Mouse (Mus musculus) embryonic facial prominence, embryonic 10.5 days (tissue): ENCODE measurements around the gene Clic6. TPM values are rescaled to one million over a fixed set of nuclear protein-coding genes. Genes with fewer than 3 reads are reported as not detected.

Source experiments
- DNase-seq: peaks from one replicate; pipeline ENCODE4 v3.0.0-alpha.2; 2017; ENCODE audit warnings: low spot score
- H3K27ac ChIP-seq: fragments of 300-500 bp; sonication (generic); replicated peaks from 2 replicates; pipeline ENCODE4 v1.5.1; 2016; ENCODE audit warnings: mild to moderate bottlenecking
- H3K27me3 ChIP-seq: fragments of 300-500 bp; sonication (generic); replicated peaks from 2 replicates; pipeline ENCODE4 v1.6.1; 2016; ENCODE audit warnings: low read depth, mild to moderate bottlenecking; ENCODE audit not compliant: poor library complexity, severe bottlenecking
- H3K36me3 ChIP-seq: fragments of 300-500 bp; sonication (generic); replicated peaks from 2 replicates; pipeline ENCODE4 v1.6.1; 2016; ENCODE audit warnings: mild to moderate bottlenecking, moderate library complexity
- H3K4me1 ChIP-seq: fragments of 300-500 bp; sonication (generic); 2 replicates; pipeline ENCODE4 v1.6.1; 2016
- H3K4me3 ChIP-seq: fragments of 300-500 bp; sonication (generic); 2 replicates; pipeline ENCODE4 v1.5.1; 2016; ENCODE audit warnings: mild to moderate bottlenecking, moderate library complexity
- H3K9me3 ChIP-seq: fragments of 300-500 bp; sonication (generic); 2 replicates; pipeline ENCODE4 v1.6.1; 2016; ENCODE audit warnings: mild to moderate bottlenecking
- WGBS: fragments of 180-500 bp; shearing (Covaris S2); methylation state at CpG from one replicate; pipeline ENCODE4 v1.1.7; 2016; 5-methylcytosine and 5-hydroxymethylcytosine counted together
- polyA plus RNA-seq: library from polyadenylated mRNA; unstranded; fragments of >200 nt; fragmentation: Nextera tagmentation; extraction: Ambion mirVana; gene quantifications from 2 replicates; pipeline ENCODE4 v1.2.1, GENCODE M21; 2016

Clic6 gene
- polyA plus RNA-seq: 5.0 and 5.6 TPM in 2 replicates

DNA sequence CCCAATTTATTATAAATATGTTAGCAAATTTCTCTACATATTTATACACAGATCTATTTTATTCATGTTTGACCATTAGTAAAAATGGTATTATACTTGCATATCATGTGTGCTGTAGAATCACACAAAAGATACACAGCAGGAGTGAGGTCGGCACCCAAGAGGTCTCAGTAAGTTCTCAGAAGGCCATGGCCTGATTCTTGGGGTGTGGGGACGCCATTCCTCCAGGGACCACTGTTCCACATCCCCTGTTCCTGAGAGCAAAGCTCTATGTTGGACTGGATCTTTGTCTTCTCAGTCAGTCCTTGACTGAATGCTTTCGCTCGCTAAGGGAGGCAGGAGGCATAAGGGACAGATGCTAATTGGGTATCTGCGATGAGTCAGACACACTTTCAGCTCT lies at the start of gene Clic6:
Gene Clic6, plus strand, starts transcription at position 301 of the 400 bp plus-strand sequence.
- no peaks in the 10 kb centered on the region for H3K36me3 ChIP-seq
- H3K27me3 ChIP-seq: peaks cover 5% of the 10 kb centered on the region
- no peak within 1 kb of the TSS for H3K27ac ChIP-seq
- no peak within 1 kb of the TSS for H3K4me3 ChIP-seq
- no peak for DNase-seq
- WGBS: 83% methylated on average over 5 of the region's 5 CpGs
- peaks cover 6% of the 10 kb centered on the region; the same call in 1 of the 2 replicates for H3K4me1 ChIP-seq
- no peaks in the 10 kb centered on the region for H3K9me3 ChIP-seq

DNA sequence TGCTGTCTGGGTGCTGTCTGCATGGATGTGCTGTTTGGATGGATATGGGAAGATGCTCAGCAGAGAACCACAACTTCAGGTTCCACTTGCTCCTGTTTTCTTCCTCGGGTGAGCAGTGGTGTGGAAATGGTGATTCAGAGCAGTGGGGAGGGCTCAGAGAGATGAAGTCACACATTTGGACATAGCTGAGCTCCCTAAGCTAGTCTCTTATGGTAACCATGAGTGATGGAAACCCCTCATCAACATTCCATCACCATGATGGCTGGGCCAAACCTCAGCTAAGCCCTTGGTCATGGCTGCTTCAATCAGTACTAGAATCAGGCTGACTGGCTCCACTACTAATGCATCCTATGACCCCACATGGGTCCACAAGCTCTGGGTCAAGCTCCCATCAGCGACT lies 45.8 kb upstream of the Clic6 start:
- 58% methylated on average over 2 of the region's 2 CpGs for WGBS
- peaks cover 50% of the 10 kb centered on the region for H3K4me1 ChIP-seq

DNA sequence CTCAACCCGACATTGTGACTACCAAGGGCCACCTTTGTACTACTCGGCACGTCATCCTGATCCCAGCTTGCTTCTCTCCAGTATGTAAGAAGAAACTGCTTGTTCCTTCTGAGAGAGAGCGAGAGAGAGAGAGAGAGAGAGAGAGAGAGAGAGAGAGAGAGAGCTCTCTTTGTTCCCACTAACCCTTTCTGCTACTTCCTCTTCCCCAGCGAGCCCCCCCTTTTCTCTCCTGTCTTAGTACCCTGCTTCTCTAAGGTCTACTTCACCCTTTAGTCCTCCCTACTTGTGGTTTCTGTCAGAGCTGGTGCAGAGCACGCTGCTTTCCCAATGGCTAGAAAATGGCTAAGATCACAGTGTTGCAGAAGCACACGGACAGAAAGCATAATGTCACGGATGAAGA lies 45.3 kb upstream of the Clic6 start:
- no peak for DNase-seq
- peaks cover 51% of the 10 kb centered on the region for H3K4me1 ChIP-seq
- 0 out of 2 replicates have a peak, but pooled peaks cover 2% of the 10 kb centered on the region for H3K36me3 ChIP-seq
- H3K4me3 ChIP-seq: no peak overlapping the region
- H3K9me3 ChIP-seq: no peaks in the 10 kb centered on the region
- 50% methylated on average over 8 of the region's 8 CpGs for WGBS
- peak overlapping the region; percentile 54 for H3K27ac ChIP-seq
- no peaks in the 10 kb centered on the region for H3K27me3 ChIP-seq

More for the DNA sequence above, 45.8 kb upstream of the Clic6 start:
- H3K27me3 ChIP-seq: no peaks in the 10 kb centered on the region
- DNase-seq: no peak
- no peak overlapping the region for H3K4me3 ChIP-seq
- H3K9me3 ChIP-seq: no peaks in the 10 kb centered on the region
- H3K36me3 ChIP-seq: 0 out of 2 replicates have a peak, but pooled peaks cover 2% of the 10 kb centered on the region
- H3K27ac ChIP-seq: peak overlapping the region; percentile 54; the same call in 1 of the 2 replicates

DNA sequence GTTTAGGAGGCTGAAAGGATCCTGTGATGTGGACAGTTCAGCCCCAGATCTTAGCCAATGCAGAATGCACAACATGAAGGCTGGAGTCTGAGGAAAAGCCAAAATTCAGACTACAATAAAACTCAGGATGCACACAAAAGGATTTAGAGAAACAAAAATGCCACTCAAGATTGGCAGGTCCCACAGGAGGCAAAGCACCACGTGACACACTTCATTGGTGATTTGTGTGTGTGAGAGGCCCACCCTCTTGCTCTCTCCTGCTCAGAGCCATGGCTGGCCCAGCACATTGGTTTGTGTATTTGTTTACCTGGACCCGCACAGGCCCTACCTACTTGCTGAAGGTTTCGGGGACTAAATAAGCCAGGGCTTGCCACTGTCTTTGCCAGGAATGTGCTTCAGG lies 44.3 kb upstream of the Clic6 start:
- DNase-seq: no peak
- 70% methylated on average over 3 of the region's 3 CpGs for WGBS
- Histone ChIP-seq H3K36me3 (0 out of 2 replicates have a peak, but pooled peaks cover 2% of the 10 kb centered on the region), H3K4me1 (peaks cover 45% of the 10 kb centered on the region), H3K27me3 (no peaks in the 10 kb centered on the region), H3K4me3 (no peak overlapping the region), H3K9me3 (no peaks in the 10 kb centered on the region), H3K27ac (no peak overlapping the region)

DNA sequence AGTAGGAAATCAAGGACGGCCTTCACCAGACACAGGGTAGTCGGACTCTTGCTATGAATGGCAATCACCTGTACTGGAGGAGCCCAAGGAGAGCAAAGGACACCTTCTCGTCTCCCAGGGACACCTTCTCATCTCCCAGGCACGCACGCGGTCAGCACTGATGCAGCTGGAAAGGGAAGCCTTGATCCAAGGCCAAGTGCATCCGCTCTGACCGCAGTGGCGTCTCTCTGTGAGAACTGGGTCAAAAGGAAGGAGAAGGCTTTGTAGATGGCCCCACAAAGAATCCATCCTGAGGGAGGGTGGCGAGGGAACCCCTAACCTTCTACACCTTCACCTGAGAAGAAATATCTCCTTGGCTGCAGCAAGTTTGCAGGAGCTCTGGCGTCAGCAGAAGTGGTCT lies 43.4 kb upstream of the Clic6 start:
- Histone ChIP-seq H3K36me3 (0 out of 2 replicates have a peak, but pooled peaks cover 2% of the 10 kb centered on the region), H3K27me3 (no peaks in the 10 kb centered on the region), H3K9me3 (no peaks in the 10 kb centered on the region), H3K4me3 (no peak overlapping the region), H3K4me1 (peaks cover 44% of the 10 kb centered on the region), H3K27ac (0 out of 2 replicates have a peak overlapping the region, but pooled peaks have one; percentile 2)
- WGBS: 92% methylated on average over 11 of the region's 11 CpGs
- DNase-seq: no peak

DNA sequence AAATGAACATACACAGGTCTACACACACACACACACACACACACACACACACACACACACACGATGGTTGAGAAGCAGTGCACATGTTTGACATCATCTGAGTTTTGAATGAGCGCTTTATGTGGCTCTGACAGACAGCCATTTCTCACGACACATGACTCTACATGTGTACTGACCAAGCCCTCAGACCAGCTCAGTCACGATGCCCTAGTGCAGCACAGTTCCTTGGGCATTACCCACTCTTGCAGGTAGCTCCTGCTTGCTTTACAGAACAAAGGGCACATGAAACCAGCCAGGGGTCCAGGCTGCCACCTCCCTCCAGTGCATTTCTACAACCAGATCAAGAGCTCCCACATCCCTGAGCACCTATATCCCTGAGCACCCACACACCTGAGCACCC lies 42.6 kb upstream of the Clic6 start:
- Histone ChIP-seq H3K27me3 (no peaks in the 10 kb centered on the region), H3K27ac (no peak overlapping the region), H3K36me3 (0 out of 2 replicates have a peak, but pooled peaks cover 2% of the 10 kb centered on the region), H3K4me1 (peaks cover 44% of the 10 kb centered on the region), H3K9me3 (no peaks in the 10 kb centered on the region), H3K4me3 (no peak overlapping the region)
- whole genome bisulfite sequencing: 90% methylated on average over 4 of the region's 4 CpGs
- DNase-seq: no peak

DNA sequence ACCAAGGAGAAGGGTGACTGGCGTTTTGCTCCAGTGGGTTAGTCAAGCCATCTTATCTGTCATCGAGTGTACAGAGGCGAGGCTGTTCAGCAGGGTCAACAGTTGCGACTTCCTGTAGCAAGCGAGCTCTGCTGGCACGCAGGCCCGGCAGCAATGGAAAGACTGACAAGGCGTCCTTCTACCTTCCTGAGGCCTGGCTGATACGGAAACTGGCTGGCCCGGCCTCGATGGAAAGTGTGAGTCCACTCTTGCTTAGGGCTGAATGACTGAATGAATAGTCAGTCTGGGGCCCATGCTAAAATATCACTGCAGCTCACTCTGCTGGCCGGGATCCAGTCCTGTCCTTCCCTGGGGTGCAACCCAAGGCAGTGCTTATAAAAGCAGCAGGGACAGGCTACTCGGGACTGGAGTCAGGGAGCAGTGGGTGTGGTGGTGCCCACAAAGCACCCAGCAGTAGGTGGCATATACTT lies 41.9 kb upstream of the Clic6 start:
- Histone ChIP-seq H3K9me3 (no peaks in the 10 kb centered on the region), H3K4me1 (peaks cover 44% of the 10 kb centered on the region)

DNA sequence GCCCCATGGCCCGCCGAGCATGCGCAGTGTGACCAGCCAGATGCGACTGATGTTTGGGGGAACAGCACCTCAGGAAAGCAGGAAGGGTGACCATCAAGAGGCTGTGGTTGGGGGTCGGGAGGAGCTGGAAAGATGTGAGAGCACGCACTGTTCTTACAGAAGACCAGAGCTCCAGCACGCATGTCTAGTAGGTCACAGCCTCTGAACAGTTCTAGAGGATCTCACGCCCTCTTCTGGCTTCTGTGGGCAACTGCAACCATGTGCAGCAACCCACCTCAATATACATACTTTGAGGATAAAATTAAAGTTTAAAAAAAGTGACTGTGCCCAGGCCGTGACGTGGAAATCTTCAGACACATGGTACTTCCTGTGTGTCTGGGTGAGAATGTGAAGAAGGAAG lies 40.2 kb upstream of the Clic6 start:
- no peaks in the 10 kb centered on the region for H3K27me3 ChIP-seq
- H3K27ac ChIP-seq: no peak overlapping the region
- DNase-seq: peak; percentile 54
- H3K4me3 ChIP-seq: no peak overlapping the region
- peaks cover 34% of the 10 kb centered on the region for H3K4me1 ChIP-seq
- H3K36me3 ChIP-seq: peaks cover 12% of the 10 kb centered on the region
- 64% methylated on average over 10 of the region's 10 CpGs for WGBS
- no peaks in the 10 kb centered on the region for H3K9me3 ChIP-seq

More for the DNA sequence above, 41.9 kb upstream of the Clic6 start:
- DNase-seq: no peak
- no peak overlapping the region for H3K27ac ChIP-seq
- H3K4me3 ChIP-seq: no peak overlapping the region
- H3K27me3 ChIP-seq: no peaks in the 10 kb centered on the region
- WGBS: 58% methylated on average over 13 of the region's 13 CpGs
- peaks cover 3% of the 10 kb centered on the region; the same call in 1 of the 2 replicates for H3K36me3 ChIP-seq

DNA sequence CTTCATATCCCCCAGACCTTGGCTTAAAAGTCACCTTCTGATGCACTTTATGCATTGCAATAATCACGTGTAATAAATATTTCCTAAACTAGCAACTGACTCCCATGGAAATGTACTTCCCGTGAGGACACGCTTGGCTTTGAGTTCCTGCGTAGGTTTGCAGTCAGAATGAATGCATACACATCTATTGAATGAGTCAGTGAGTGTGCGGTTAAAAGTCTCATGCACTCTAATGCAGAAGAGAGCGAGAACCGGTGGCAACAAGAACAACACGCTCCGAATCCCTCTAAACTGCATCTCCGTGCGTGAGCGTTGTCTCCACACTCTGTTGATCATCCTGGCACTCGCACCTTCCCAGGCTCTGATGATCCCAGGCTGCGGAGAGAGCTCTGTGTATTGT lies 36.5 kb upstream of the Clic6 start:
- Histone ChIP-seq H3K9me3 (no peaks in the 10 kb centered on the region), H3K36me3 (peaks cover 23% of the 10 kb centered on the region), H3K27me3 (no peaks in the 10 kb centered on the region), H3K4me1 (peaks cover 9% of the 10 kb centered on the region), H3K4me3 (no peak overlapping the region), H3K27ac (no peak overlapping the region)
- DNase-seq: no peak
- WGBS: 96% methylated on average over 14 of the region's 14 CpGs

DNA sequence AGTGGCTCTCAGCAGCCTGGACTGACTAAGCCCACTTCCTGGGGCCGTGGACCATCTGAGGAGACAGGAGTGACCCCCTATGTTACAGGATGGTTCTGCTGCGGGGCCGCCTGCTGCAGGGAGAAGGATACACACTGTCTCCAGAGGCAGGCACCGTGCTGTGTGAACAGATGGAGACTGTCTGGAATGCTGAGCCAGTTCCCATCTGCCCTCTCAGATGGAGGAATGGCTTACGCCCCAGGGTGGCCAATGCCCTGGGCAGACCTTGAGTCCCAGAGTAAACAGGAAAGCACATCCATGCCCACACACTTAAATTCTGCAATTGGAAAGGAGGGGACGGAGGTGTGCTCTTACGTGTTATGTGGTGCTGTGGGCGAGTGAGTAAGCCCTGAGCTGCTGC lies 35.2 kb upstream of the Clic6 start:
- Histone ChIP-seq H3K36me3 (peaks cover 29% of the 10 kb centered on the region), H3K9me3 (no peaks in the 10 kb centered on the region), H3K4me3 (no peak overlapping the region), H3K4me1 (peaks cover 7% of the 10 kb centered on the region; the same call in 1 of the 2 replicates), H3K27me3 (no peaks in the 10 kb centered on the region), H3K27ac (no peak overlapping the region)
- no peak for DNase-seq
- 85% methylated on average over 8 of the region's 8 CpGs for WGBS

DNA sequence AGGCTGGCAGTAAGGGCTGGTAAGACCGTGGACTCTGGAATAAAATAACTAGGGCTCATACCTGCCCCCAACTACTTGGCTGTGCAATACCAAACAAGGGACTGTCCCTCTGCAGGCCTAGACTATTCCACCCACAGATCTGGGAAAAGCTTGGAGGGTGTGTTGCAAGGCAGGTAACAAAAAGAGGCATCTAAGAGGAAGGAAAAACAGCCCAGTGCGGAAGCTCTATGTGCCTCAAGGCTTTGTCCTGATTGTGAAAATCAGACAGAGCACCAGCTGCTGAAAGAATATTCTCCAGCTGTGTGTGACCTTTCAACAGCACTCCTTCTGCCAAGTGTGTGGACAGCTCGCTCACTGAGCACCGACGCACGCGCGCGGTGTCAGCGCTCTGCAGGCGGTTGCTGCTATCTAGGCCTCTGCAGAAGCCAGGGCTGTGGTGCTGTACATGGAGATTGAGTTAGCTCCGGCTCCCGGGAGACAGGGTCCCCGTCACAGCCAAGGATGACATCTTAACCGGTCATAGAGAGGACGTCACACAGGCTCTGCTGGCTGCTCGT lies 33.9 kb upstream of the Clic6 start:
- no peak overlapping the region for H3K27ac ChIP-seq
- no peaks in the 10 kb centered on the region for H3K9me3 ChIP-seq
- WGBS: 92% methylated on average over 17 of the region's 17 CpGs
- H3K36me3 ChIP-seq: peaks cover 31% of the 10 kb centered on the region
- H3K4me3 ChIP-seq: no peak overlapping the region
- DNase-seq: no peak
- peaks cover 7% of the 10 kb centered on the region; the same call in 1 of the 2 replicates for H3K4me1 ChIP-seq
- H3K27me3 ChIP-seq: no peaks in the 10 kb centered on the region

DNA sequence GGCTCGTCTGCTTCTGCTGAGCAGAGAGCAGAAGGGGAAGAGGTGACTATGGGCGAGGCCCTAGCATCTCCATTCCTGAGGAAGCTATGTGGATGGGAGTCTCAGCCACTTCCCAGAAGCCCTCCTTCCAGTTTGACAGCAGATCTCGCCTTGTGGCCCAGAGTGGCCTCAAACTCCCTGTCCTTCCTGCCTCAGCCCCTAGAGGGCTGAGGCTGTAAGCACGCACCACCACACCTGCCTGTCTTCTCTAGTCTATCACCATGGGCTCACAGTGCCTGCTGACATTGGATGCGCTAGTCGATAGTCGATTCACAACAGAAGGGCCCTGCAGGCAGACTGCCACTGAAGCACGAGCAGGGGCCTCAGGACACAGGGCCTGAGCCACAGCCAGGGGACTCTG lies 32.9 kb upstream of the Clic6 start:
- Histone ChIP-seq H3K27ac (no peak overlapping the region), H3K4me3 (no peak overlapping the region), H3K27me3 (no peaks in the 10 kb centered on the region), H3K4me1 (peaks cover 7% of the 10 kb centered on the region; the same call in 1 of the 2 replicates), H3K9me3 (no peaks in the 10 kb centered on the region), H3K36me3 (peaks cover 31% of the 10 kb centered on the region)
- DNase-seq: peak; percentile 21
- 56% methylated on average over 8 of the region's 8 CpGs for WGBS

DNA sequence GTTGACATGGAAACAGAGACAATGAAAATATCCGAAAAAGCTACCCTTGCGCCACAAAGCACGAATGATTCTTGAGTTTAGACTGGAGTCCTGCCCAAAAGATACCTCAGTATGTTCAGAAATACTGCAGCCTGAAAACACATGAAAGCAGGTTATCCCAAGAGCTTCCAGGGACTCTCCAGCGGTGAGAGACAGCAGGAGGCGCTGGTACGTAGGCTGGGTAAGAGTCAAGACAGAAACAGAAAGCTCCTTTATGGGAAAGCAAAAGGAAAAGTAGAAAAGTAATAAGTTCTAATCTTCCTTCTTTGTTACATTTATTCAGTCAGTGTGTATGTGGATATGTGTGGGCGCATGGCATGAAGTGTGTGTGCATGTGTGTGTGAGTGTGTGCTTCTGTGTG lies 31.5 kb upstream of the Clic6 start:
- Histone ChIP-seq H3K36me3 (peaks cover 28% of the 10 kb centered on the region), H3K4me1 (peaks cover 7% of the 10 kb centered on the region; the same call in 1 of the 2 replicates), H3K27me3 (no peaks in the 10 kb centered on the region), H3K9me3 (no peaks in the 10 kb centered on the region), H3K27ac (no peak overlapping the region), H3K4me3 (no peak overlapping the region)
- 92% methylated on average over 7 of the region's 7 CpGs for WGBS
- DNase-seq: no peak
